8 mouse cellular contexts compared by ENCODE assay signal in genomic region chr7:141222126-141222467, GRCm38 (mm10). TPM values are rescaled to one million over a fixed set of nuclear protein-coding genes. Genes with fewer than 3 reads are reported as not detected.
DNase-seq lines count a peak whose midpoint lies in the region; ATAC-seq and TF ChIP-seq lines count a peak whose summit lies in the region.

No protein-coding gene starts in this region.

- H3ac ChIP-seq in C2C12 (ENCODE audit: control insufficient read depth, insufficient read length, low read depth): peak overlapping the region; percentile 42

- no peaks in the 10 kb centered on the region for H3K27me3 ChIP-seq in heart, embryonic 10.5 days (ENCODE audit: insufficient read depth, poor library complexity, severe bottlenecking)
- H3K27me3 ChIP-seq in C2C12 (ENCODE audit: control insufficient read depth, insufficient read depth, insufficient read length): no peaks in the 10 kb centered on the region
- no peaks in the 10 kb centered on the region for H3K27me3 ChIP-seq in forebrain, embryonic 13.5 days
- no peaks in the 10 kb centered on the region for H3K27me3 ChIP-seq in liver, embryonic 14.5 days (ENCODE audit: control insufficient read depth, insufficient read depth, low read length)

- no peaks in the 10 kb centered on the region for H3K79me2 ChIP-seq in C2C12 (ENCODE audit: control insufficient read depth, insufficient read depth)

- H3K4me1 ChIP-seq in heart, embryonic 10.5 days: peaks cover 41% of the 10 kb centered on the region
- peaks cover 25% of the 10 kb centered on the region for H3K4me1 ChIP-seq in forebrain, embryonic 13.5 days
- H3K4me1 ChIP-seq in liver, embryonic 14.5 days (replicated peaks; ENCODE audit: control insufficient read depth in 2 of 2, insufficient read depth in 2 of 2, low read length in 1 of 2): peaks cover 16 to 28% of the 10 kb centered on the region in 2 experiments

- peak overlapping the region; percentile 51 for H3K9ac ChIP-seq in forebrain, embryonic 13.5 days
- peak overlapping the region; percentile 68 for H3K9ac ChIP-seq in liver, embryonic 14.5 days (replicated peaks)

- no peak for TF ChIP-seq CTCF in C2C12 (IDR thresholded peaks at IDR 0.05; ENCODE audit: control insufficient read depth, insufficient read depth, insufficient read length)
- no peak for TF ChIP-seq CTCF in liver, embryonic 14.5 days (IDR thresholded peaks at IDR 0.05; ENCODE audit: low read depth)

- H3K79me3 ChIP-seq in C2C12 (ENCODE audit: low read depth): no peaks in the 10 kb centered on the region

- H3K36me3 ChIP-seq in heart, embryonic 10.5 days: peaks cover 24% of the 10 kb centered on the region
- no peaks in the 10 kb centered on the region for H3K36me3 ChIP-seq in C2C12 (ENCODE audit: control insufficient read depth, insufficient read depth)
- peaks cover 12% of the 10 kb centered on the region for H3K36me3 ChIP-seq in forebrain, embryonic 13.5 days (ENCODE audit: poor library complexity, severe bottlenecking)
- H3K36me3 ChIP-seq in liver, embryonic 14.5 days (replicated peaks; ENCODE audit: control insufficient read depth, insufficient read depth, low read depth): peaks cover 6% of the 10 kb centered on the region; the same call in 1 of the 2 replicates

- peak overlapping the region; percentile 71 for H3K4me3 ChIP-seq in heart, embryonic 10.5 days
- H3K4me3 ChIP-seq in C2C12 (ENCODE audit: insufficient read depth, poor library complexity, severe bottlenecking): no peak overlapping the region
- peak overlapping the region; percentile 43 for H3K4me3 ChIP-seq in forebrain, embryonic 13.5 days
- H3K4me3 ChIP-seq in liver, embryonic 14.5 days (ENCODE audit: insufficient read depth in 1 of 2, low read depth in 2 of 2, low read length in 2 of 2): peak overlapping the region; percentile 26 to 40

- H3K9me3 ChIP-seq in heart, embryonic 10.5 days: no peaks in the 10 kb centered on the region
- H3K9me3 ChIP-seq in forebrain, embryonic 13.5 days (replicated peaks): no peaks in the 10 kb centered on the region
- H3K9me3 ChIP-seq in liver, embryonic 14.5 days (ENCODE audit: control insufficient read depth, low read length): no peaks in the 10 kb centered on the region

- no peak for TF ChIP-seq EP300 in liver, embryonic 14.5 days (IDR thresholded peaks at IDR 0.05; ENCODE audit: low read depth)

- 10% methylated on average over 8 of the region's 8 CpGs for WGBS in heart, embryonic 10.5 days
- 11% methylated on average over 8 of the region's 8 CpGs for WGBS in forebrain, embryonic 13.5 days
- WGBS in liver, embryonic 14.5 days (ENCODE audit: insufficient replicate concordance): 9% methylated on average over 8 of the region's 8 CpGs

- peak overlapping the region; percentile 79 for H3K4me2 ChIP-seq in forebrain, embryonic 13.5 days
- H3K4me2 ChIP-seq in liver, embryonic 14.5 days (ENCODE audit: low read depth): peak overlapping the region; percentile 85

- ATAC-seq in forebrain, embryonic 13.5 days: no peak
- no peak for ATAC-seq in liver, embryonic 14.5 days (ENCODE audit: insufficient read depth)
- no peak for ATAC-seq in granulocyte monocyte progenitor cell, adult 5-6 weeks (replicated peaks; ENCODE audit: poor library complexity, severe bottlenecking)

- no peak for DNase-seq in heart, embryonic 10.5 days (ENCODE audit: low spot score)
- no peak for DNase-seq in heart, postnatal 4 days
- no peak for DNase-seq in liver, embryonic 14.5 days (ENCODE audit: low read depth in 3 of 3, low spot score in 3 of 3)
- DNase-seq in adrenal gland, adult 2 months: no peak
- no peak for DNase-seq in thymus, postnatal 0 days (ENCODE audit: low spot score)

- peak overlapping the region; percentile 96 for H3K27ac ChIP-seq in heart, embryonic 10.5 days
- H3K27ac ChIP-seq in forebrain, embryonic 13.5 days: peak overlapping the region; percentile 74
- peak overlapping the region; percentile 81 for H3K27ac ChIP-seq in liver, embryonic 14.5 days

TF ChIP-seq in C2C12, 6 proteins besides CTCF, POLR2A, EP300 and RAD21:
- TF ChIP-seq MAX (IDR thresholded peaks at IDR 0.05) (no peak), USF1 (IDR thresholded peaks at IDR 0.05; ENCODE audit: low read depth) (no peak), FOSL1 (IDR thresholded peaks at IDR 0.05; ENCODE audit: insufficient read depth, low read length, poor library complexity, severe bottlenecking) (no peak), MYOG (IDR thresholded peaks at IDR 0.05; ENCODE audit: control insufficient read depth, extremely low read depth, insufficient read length) (no peak), CEBPB (IDR thresholded peaks at IDR 0.05; ENCODE audit: low read depth) (no peak), MYOD1 (IDR thresholded peaks at IDR 0.05; ENCODE audit: control insufficient read depth, insufficient read length, low read depth) (no peak)

RNA-seq across cellular contexts. Expression of gene Rassf7, which starts 6.4 kb away (rescaled TPM):
- 22.6 and 41.4 TPM in 2 replicates for polyA plus RNA-seq in heart, embryonic 10.5 days (2016; fragmentation: Nextera tagmentation; extraction: Ambion mirVana)
- total RNA-seq in heart, postnatal 4 days (2021): 1 to 10 TPM; 4.1 to 6.1 TPM
- 25.2 TPM for polyA plus RNA-seq in C2C12 (2012; fragmentation: generic; extraction: Trizol)
- 29.4 and 33.8 TPM in 2 replicates for polyA plus RNA-seq in forebrain, embryonic 13.5 days (2015; fragmentation: Nextera tagmentation; extraction: Ambion mirVana)
- 21.6 and 28.3 TPM in 2 replicates for polyA plus RNA-seq in liver, embryonic 14.5 days (2012; rRNA removed)
- polyA plus RNA-seq in liver, embryonic 14.5 days (2014; fragmentation: Nextera tagmentation; extraction: Ambion mirVana): 16.8 and 22.4 TPM in 2 replicates
- total RNA-seq in adrenal gland, adult 2 months (2021): 1 to 10 TPM; 2.0 to 6.0 TPM
- 14.1 and 18.1 TPM in 2 replicates for polyA plus RNA-seq in adrenal gland, adult 2 months (2012; rRNA removed)
- 19.7 and 20.6 TPM in 2 replicates for polyA plus RNA-seq in thymus, postnatal 0 days (2015; fragmentation: Nextera tagmentation; extraction: Ambion mirVana)
- total RNA-seq in granulocyte monocyte progenitor cell, adult 5-6 weeks (2014; fragmentation: Nextera tagmentation): 3.1 and 4.5 TPM in 2 replicates
- total RNA-seq in granulocyte monocyte progenitor cell, adult 5-6 weeks (2017): 2.0 and 4.5 TPM in 2 replicates

RNA-seq across cellular contexts. Expression of gene Phrf1, which starts 6.5 kb away (rescaled TPM):
- polyA plus RNA-seq in heart, embryonic 10.5 days (2016; fragmentation: Nextera tagmentation; extraction: Ambion mirVana): 73.5 and 84.7 TPM in 2 replicates
- 10 to 100 TPM; 44.3 to 52.2 TPM for total RNA-seq in heart, postnatal 4 days (2021)
- 60.2 TPM for polyA plus RNA-seq in C2C12 (2012; fragmentation: generic; extraction: Trizol)
- 82.4 and 91.3 TPM in 2 replicates for polyA plus RNA-seq in forebrain, embryonic 13.5 days (2015; fragmentation: Nextera tagmentation; extraction: Ambion mirVana)
- polyA plus RNA-seq in liver, embryonic 14.5 days (2012; rRNA removed): 10.4 and 14.1 TPM in 2 replicates
- 25.7 and 28.3 TPM in 2 replicates for polyA plus RNA-seq in liver, embryonic 14.5 days (2014; fragmentation: Nextera tagmentation; extraction: Ambion mirVana)
- 10 to 100 TPM; 61.0 to 64.5 TPM for total RNA-seq in adrenal gland, adult 2 months (2021)
- 23.5 and 33.7 TPM in 2 replicates for polyA plus RNA-seq in adrenal gland, adult 2 months (2012; rRNA removed)
- polyA plus RNA-seq in thymus, postnatal 0 days (2015; fragmentation: Nextera tagmentation; extraction: Ambion mirVana): 63.0 and 67.4 TPM in 2 replicates
- 70.9 and 75.4 TPM in 2 replicates for total RNA-seq in granulocyte monocyte progenitor cell, adult 5-6 weeks (2014; fragmentation: Nextera tagmentation)
- total RNA-seq in granulocyte monocyte progenitor cell, adult 5-6 weeks (2017): 51.7 and 57.7 TPM in 2 replicates

RNA-seq across cellular contexts. Expression of gene Lmntd2, which starts 8.2 kb away (rescaled TPM):
- polyA plus RNA-seq in heart, embryonic 10.5 days (2016; fragmentation: Nextera tagmentation; extraction: Ambion mirVana): 1.4 and 2.1 TPM in 2 replicates
- total RNA-seq in heart, postnatal 4 days (2021): not detected
- polyA plus RNA-seq in C2C12 (2012; fragmentation: generic; extraction: Trizol): 0.05 TPM
- polyA plus RNA-seq in forebrain, embryonic 13.5 days (2015; fragmentation: Nextera tagmentation; extraction: Ambion mirVana): 2.1 and 2.3 TPM in 2 replicates
- polyA plus RNA-seq in liver, embryonic 14.5 days (2012; rRNA removed): 2.0 and 2.3 TPM in 2 replicates
- polyA plus RNA-seq in liver, embryonic 14.5 days (2014; fragmentation: Nextera tagmentation; extraction: Ambion mirVana): 0.25 and 0.66 TPM in 2 replicates
- under 1 TPM; 0.17 TPM for total RNA-seq in adrenal gland, adult 2 months (2021)
- polyA plus RNA-seq in adrenal gland, adult 2 months (2012; rRNA removed): 0.81 and 1.2 TPM in 2 replicates
- 1.1 and 1.8 TPM in 2 replicates for polyA plus RNA-seq in thymus, postnatal 0 days (2015; fragmentation: Nextera tagmentation; extraction: Ambion mirVana)
- total RNA-seq in granulocyte monocyte progenitor cell, adult 5-6 weeks (2014; fragmentation: Nextera tagmentation): 2.2 TPM in 1 of 2 replicates, not detected in the other
- total RNA-seq in granulocyte monocyte progenitor cell, adult 5-6 weeks (2017): 0.34 TPM in 1 of 2 replicates, not detected in the other

RNA-seq across cellular contexts. Expression of gene Lrrc56, which starts 28.1 kb away (rescaled TPM):
- polyA plus RNA-seq in heart, embryonic 10.5 days (2016; fragmentation: Nextera tagmentation; extraction: Ambion mirVana): 3.3 and 6.7 TPM in 2 replicates
- 1 to 10 TPM; 4.3 to 4.5 TPM for total RNA-seq in heart, postnatal 4 days (2021)
- 0.32 TPM for polyA plus RNA-seq in C2C12 (2012; fragmentation: generic; extraction: Trizol)
- polyA plus RNA-seq in forebrain, embryonic 13.5 days (2015; fragmentation: Nextera tagmentation; extraction: Ambion mirVana): 12.6 and 17.3 TPM in 2 replicates
- polyA plus RNA-seq in liver, embryonic 14.5 days (2012; rRNA removed): 15.3 and 20.3 TPM in 2 replicates
- polyA plus RNA-seq in liver, embryonic 14.5 days (2014; fragmentation: Nextera tagmentation; extraction: Ambion mirVana): 10.4 and 10.9 TPM in 2 replicates
- total RNA-seq in adrenal gland, adult 2 months (2021): 1 to 10 TPM; 6.3 to 8.0 TPM
- polyA plus RNA-seq in adrenal gland, adult 2 months (2012; rRNA removed): 8.0 and 8.7 TPM in 2 replicates
- 2.5 and 2.9 TPM in 2 replicates for polyA plus RNA-seq in thymus, postnatal 0 days (2015; fragmentation: Nextera tagmentation; extraction: Ambion mirVana)
- 1.4 and 2.4 TPM in 2 replicates for total RNA-seq in granulocyte monocyte progenitor cell, adult 5-6 weeks (2014; fragmentation: Nextera tagmentation)
- total RNA-seq in granulocyte monocyte progenitor cell, adult 5-6 weeks (2017): 0.52 and 0.62 TPM in 2 replicates

RNA-seq across cellular contexts. Expression of gene Hras, which starts 28.3 kb away (rescaled TPM):
- polyA plus RNA-seq in heart, embryonic 10.5 days (2016; fragmentation: Nextera tagmentation; extraction: Ambion mirVana): 89.6 and 92.6 TPM in 2 replicates
- 100 to 1,000 TPM; 105 to 119 TPM for total RNA-seq in heart, postnatal 4 days (2021)
- 181 TPM for polyA plus RNA-seq in C2C12 (2012; fragmentation: generic; extraction: Trizol)
- polyA plus RNA-seq in forebrain, embryonic 13.5 days (2015; fragmentation: Nextera tagmentation; extraction: Ambion mirVana): 67.2 and 73.9 TPM in 2 replicates
- 50.8 and 66.8 TPM in 2 replicates for polyA plus RNA-seq in liver, embryonic 14.5 days (2012; rRNA removed)
- polyA plus RNA-seq in liver, embryonic 14.5 days (2014; fragmentation: Nextera tagmentation; extraction: Ambion mirVana): 84.4 and 102 TPM in 2 replicates
- total RNA-seq in adrenal gland, adult 2 months (2021): 10 to 100 TPM; 65.5 to 99.1 TPM
- polyA plus RNA-seq in adrenal gland, adult 2 months (2012; rRNA removed): 41.8 and 47.1 TPM in 2 replicates
- polyA plus RNA-seq in thymus, postnatal 0 days (2015; fragmentation: Nextera tagmentation; extraction: Ambion mirVana): 58.8 and 66.5 TPM in 2 replicates
- 57.4 and 69.3 TPM in 2 replicates for total RNA-seq in granulocyte monocyte progenitor cell, adult 5-6 weeks (2014; fragmentation: Nextera tagmentation)
- 24.9 and 28.8 TPM in 2 replicates for total RNA-seq in granulocyte monocyte progenitor cell, adult 5-6 weeks (2017)
